Mouse (Mus musculus) megakaryocyte, embryonic 14.5 days (primary cell): ENCODE results near the gene R3hdm2.

Source experiments
- FLI1 ChIP-seq: IDR thresholded peaks from 2 replicates; pipeline ENCODE4 v1.6.1; 2012; ENCODE audit warnings: low read length, inconsistent platforms, mixed read lengths
- GATA1 ChIP-seq: IDR thresholded peaks from 3 replicates; pipeline ENCODE4 v1.6.1; 2012; ENCODE audit warnings: mixed read lengths, low read length, inconsistent platforms, borderline replicate concordance

DNA sequence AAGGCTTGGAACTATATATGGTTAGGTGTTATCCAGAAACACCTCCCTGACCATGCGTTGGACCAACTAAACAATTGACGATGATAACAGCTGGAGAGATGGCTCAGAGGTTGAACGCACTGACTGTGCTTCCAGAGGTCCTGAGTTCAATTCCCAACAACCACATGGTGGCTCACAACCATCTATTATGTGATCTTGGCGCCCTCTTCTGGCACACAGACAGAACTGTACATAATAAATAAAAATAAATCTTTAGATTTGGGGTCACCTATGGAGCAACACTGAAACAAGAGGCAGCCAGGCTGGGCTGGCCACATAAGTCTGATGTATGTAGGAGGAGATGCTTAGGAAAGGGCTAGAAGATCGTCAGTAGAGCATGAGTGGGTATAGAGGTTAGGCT, 47.0 kb upstream of the R3hdm2 start:
- TF ChIP-seq GATA1 (no peak), FLI1 (no peak)
